Mouse (Mus musculus): Measurements from ENCODE around the gene Glt8d2.

Gene Glt8d2

DNA sequence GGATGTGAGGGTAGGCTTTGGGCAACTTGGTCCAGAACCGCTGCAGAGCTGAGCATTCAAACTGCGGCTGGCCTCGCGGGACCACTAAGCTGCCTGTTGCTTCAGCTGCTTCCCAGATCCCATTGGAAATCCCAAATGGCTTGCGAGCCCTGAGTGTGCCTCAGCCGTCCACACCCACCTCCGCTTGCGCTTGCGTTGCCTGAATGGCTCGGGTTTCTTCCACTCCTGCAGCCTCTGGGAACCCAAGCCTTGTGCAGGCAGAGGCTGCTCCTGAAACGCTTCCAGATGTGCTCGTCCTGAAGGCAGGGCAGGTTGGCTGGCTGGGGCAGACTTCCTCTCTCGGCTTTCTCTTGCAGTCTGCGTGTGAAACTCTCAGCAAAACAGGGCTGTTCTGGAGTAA, at the start of gene Glt8d2:
Gene Glt8d2 (minus strand): TSS at position 157 of the 400 bp plus-strand sequence.
- DNase-seq (ENCODE audit: low read depth, low spot score): peak; percentile 65

DNA sequence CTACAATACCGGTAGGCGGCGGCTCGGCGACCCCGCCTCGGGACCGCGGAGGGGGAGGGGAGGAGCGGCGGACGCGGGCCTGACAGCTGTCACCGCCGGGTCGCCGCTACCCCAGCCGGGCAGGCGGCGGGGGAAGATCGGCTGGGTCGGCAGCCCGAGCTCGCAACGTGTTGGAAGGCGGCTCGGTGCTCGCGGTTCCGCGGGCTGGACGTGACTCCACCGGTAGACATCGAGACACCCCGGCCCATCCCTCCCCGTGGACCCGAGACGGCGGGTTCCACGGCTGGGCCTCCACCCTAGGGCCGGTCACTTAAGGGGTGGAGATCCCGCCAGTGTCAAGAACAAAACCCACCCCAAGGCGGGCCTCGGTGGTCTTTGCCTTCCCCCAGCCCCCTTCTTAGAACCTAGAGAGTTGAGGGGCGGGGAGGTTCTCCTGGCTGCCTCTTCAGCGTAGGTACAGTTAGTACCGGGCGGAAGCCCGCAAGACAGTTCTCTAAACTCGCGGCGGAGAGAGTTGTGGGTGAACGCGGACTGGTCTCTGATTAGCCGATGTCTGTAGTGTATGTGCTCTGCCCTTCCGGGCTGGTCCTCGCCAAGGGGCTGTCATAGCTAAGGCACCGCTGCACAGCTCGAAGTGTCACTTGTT, 9.0 kb upstream of the Glt8d2 start:
- DNase-seq (ENCODE audit: low read depth, low spot score): peak; percentile 11

DNA sequence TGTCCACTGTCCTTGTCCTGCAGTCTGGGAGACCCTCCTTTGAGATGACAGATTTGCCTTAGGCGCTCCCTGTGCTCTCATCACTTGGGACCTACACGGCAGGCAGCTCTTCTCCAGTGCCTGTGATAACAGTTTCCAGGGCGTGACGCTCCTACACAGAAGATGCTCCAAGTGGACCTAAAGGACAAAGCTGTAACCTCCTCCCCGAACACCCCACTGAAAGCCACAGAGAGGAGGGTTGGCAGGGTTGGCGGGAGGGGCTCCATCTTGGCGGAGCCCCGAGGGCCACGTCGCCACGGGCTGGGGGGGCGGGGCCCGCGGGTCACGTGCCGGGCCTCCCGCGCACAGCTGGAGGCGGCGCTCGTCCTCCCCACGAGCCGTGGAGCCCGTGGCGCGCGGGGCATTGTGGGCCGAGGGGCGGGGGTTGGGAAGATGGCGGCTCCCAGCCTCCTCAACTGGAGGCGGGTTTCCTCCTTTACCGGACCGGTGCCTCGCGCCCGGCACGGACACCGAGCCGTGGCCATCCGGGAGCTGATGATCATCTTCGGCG, 8.3 kb upstream of the Glt8d2 start:
- DNase-seq (ENCODE audit: low read depth, low spot score): peak; percentile 70

DNA sequence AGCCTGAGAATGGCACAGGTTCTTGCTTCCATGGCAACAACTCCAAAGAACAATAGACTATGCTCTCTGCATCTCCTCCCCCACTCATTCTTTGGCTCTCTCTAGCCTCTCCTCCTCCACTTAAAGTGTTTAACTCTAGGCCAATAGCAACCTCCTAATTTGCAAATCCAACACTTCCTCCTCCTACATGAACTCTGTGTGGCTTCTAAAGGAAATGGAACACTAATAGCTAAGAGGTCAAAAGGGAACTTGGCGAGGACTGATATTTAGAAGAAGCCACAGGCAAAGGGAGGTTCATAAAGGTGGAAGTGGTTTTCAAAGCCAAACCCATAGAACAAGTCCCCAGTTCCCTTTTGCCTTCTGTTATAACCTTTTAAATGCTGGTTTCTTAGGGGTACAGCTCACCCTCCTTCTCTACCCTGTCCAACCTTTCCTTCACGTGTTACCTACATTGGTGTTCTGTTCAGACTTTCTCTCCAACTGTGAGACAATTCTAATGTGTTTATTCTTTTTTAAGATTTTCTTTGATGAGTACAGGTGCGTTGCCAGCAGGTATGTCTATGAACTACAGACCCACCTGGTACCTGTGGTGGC, 7.0 kb upstream of the Glt8d2 start:
- peak; percentile 43 for DNase-seq (ENCODE audit: low read depth, low spot score)

DNA sequence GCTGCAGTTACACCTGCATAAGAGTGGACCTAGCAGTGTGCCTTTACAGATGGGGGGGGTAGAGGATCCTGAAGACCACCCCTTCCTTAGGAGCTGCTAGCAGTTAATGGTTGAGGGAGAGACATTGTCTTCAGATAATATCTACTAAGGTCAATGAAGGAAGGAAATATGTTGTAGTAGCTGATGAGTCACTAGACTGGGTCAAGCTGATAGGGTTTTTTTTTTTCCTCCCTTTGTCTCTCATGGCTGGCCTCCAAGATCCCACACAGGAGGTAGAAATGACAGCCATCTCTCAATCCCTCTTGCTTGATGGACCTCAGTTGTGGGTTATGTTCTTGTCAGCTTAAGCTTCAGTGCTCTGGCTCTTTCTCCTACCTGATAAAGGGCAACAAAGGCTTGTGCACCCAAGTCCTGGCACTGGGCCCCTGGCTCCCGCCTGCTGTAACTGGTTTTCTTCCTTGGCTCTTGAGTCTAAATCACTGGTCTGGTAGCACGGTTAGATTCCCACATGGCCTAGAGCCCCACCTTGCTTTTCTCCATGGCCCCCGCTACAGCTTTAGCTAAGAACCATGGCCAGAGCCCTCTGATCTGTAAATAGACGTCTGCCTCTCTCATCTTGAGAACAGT, 6.1 kb upstream of the Glt8d2 start:
- DNase-seq (ENCODE audit: low read depth, low spot score): no peak

DNA sequence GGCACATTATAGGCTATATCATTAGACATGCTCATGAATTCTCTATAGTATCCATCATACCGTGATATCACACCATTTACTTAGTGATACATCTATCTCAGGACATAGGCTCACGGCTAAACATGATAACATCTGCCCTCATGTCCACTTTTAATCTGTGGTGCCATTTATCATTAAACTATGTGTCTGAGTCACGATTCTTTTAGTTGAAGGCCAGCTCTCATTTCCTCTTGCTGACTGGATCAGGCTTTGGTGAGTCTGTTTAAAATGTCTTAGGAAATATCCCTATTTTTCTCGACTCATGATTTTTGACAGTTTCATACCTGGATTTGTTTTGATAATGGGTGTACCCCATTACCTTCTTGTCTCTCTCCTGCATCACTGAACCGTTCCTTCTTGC, 5.5 kb upstream of the Glt8d2 start, which contains the start of gene Hcfc2:
Gene Hcfc2 (plus strand): TSS at position 205 of the 400 bp plus-strand sequence.
- no peak for DNase-seq (ENCODE audit: low read depth, low spot score)

DNA sequence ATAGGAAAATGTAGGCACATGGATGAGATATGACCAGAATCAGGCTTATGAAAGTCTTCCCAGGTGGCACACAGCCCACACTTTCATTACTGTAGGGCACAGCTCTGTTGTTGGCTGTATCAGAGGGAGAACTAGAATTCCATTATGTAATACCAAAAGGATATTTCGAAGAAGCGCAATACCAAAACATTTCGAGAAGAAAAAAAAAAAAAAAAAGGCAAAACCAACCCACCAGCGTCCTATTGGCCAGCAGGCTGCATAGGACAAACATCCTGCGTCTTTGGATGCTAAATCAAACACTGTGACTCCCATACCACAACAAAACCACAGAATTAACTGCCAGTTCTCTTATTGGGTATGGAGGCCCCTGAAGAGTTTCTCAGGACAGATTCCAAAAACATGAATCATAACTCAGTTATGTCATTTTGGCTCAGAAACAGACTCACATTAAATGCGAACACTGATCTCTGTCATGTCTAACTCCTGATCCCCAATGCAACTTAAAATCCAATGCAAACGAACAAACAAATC, 704 bp downstream of the Glt8d2 start:
- no peak for DNase-seq (ENCODE audit: low read depth, low spot score)

DNA sequence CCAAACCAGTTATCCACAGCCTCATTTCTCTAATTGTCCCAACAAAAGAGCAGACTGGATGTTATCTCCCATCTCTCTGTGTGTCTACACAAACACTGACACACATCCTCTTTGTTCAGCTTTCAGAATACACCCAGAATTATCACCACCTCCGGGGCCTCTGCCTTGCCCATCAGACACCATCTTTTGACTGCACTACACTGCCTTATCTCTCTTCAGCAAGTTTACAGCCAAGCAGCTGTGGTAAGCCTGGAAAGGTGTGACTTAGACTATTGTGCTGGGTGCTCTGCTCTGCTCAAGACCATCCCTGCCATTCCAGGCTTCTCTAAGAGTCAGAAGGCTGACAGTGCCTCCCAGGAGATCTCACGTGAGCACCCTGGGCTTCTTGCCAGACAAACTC, 5.0 kb downstream of the Glt8d2 start:
- DNase-seq (ENCODE audit: low read depth, low spot score): no peak

DNA sequence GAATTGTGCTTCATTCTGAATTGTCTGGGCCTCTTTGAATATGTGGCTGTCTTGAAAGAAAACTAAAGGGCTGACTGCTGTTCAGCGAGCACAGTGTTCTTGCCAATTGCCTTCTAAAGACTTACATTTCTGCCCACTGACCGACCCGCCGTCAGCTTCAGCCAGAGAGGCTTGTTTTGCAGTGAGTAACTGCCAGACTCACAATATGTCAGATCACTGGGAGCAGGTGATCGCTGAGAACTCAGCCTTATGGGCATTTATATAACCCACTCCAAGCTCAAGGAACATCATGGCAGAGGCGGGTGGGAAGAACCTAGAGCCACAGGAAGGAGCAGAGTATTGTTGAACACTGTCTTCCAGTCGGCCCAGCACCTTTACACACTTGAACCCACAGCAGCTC, 8.8 kb downstream of the Glt8d2 start:
- no peak for DNase-seq (ENCODE audit: low read depth, low spot score)

DNA sequence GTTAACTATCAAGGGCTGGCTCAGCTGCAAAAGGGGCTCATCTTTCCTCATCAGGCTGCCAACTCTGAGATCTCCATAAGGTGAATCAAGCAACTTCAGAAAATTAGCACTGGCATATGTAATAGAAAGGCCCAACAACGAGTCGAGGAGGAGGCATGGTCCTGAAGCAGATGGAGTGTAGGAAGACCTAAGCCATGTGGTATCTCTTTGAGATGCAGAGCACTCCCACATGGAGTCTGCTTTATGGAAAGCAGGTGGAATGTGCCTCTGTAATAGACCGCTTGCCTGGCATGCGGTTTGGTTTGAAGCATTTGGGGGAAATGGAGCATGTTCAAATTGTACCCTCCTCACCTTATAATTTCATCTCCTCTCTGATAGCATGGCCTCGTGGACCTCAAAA, 9.7 kb downstream of the Glt8d2 start:
- no peak for DNase-seq (ENCODE audit: low read depth, low spot score)

DNA sequence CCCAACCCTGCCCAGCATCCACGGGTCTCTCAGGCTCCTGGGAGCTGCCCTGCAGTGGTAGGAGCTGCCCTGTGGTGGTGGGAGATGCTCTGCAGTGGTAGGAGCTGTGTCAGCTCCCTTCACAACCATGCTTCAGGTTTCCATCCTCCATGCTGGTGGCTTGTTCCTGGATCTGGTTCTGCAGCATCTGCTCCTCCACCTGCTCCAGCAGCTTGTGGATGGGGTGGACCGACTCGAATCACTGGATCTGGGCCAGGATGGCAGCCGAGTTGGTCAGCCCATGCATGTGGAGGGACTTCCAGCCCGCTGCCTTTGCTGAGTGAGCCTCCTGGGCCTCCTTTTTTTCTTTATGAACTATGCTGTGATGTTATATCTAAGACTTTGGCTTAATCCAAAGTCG, 13.5 kb downstream of the Glt8d2 start:
- DNase-seq (ENCODE audit: low read depth, low spot score): no peak

DNA sequence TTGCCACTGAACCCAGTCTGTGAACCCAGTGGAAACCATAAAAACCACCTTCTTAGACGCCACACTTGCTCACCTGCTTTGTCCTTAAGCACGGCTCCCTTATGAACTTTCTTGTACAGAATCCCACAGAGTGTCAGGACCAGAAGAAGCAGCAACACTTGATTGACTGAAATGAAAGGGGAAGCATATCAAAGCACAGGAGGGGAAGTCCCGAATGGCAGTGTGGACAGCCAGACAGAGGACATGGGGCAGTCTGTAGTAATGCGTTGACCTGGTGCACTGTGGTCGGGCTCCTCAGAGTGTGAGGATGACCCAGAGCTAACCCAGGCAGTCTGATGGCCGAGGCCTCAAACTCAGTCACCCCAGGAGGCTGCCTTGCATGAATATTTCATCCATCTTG, 20.2 kb downstream of the Glt8d2 start:
- DNase-seq (ENCODE audit: low read depth, low spot score): no peak

DNA sequence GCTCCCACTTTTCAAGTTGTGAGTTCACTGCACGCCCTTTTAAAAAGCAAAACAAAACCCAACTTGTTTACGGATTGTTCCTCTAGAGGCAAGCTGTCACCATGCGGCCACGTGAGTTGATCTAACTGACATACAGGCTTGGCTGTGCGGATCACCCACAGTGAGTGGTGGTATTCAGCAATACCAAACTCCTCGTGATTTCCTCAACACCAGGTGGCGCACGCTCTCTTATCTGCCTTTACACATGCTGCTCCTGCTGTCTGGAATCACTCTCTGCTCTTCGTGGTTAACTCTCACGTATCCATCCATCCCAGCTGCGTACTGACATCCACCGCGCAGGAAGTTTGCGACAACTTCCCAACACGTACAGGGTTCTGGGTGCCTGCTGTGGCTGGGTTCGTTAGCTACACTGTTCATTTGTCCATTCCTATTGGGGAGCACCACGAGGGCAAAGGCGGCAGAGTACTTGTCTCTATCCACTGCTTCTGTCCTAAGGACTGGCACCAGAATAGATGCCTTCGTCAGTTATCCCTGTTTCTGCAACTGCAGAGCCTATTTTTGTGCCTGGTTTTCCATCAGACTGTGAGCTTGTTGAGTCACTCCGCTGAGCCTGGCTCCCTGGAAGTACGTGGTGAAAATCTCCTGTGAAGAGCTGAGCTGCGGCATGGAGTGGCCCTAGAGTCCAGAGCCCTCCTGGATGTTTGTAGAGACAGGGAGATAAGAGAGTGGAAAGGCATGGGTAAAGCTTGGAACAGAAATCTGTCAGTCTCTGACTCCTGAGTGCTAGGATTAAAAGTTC, 23.8 kb downstream of the Glt8d2 start:
- peak; percentile 96 for DNase-seq (ENCODE audit: low read depth, low spot score)

DNA sequence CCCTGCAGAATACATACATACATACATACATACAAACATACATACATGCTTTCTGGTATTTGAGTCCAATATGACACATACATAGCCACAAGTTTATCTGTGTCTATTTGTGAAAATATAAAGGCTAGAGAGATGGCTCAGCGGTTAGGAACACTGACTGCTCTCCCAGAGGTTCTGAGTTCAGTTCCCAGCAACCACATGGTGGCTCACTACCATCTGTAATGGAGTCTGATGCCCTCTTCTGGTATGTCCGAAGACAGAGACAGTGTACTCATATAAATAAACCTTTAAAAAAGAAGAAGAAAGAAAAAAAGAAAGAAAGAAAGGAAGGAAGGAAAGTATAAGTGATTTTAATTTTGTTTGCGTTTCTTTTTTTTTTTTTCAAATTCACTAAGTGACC, 24.5 kb downstream of the Glt8d2 start:
- DNase-seq (ENCODE audit: low read depth, low spot score): no peak

DNA sequence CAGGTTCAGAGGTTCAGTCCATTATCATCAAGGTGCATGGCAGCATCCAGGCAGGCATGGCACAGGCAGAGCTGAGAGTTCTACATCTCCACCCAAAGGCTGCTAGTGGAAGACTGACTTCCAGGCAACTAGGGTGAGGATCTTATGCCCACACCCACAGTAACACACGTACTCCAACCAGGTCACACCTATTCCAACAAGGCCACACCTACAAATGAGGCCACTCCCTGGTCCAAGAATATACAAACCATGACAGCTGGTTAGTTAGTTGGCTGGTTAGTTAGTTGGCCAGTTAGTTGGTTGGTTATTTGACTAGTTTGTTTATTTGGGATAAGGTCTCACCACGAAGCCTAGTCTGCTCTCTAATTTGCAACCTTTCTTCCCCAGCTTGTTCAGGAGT, 27.2 kb downstream of the Glt8d2 start:
- no peak for DNase-seq (ENCODE audit: low read depth, low spot score)

DNA sequence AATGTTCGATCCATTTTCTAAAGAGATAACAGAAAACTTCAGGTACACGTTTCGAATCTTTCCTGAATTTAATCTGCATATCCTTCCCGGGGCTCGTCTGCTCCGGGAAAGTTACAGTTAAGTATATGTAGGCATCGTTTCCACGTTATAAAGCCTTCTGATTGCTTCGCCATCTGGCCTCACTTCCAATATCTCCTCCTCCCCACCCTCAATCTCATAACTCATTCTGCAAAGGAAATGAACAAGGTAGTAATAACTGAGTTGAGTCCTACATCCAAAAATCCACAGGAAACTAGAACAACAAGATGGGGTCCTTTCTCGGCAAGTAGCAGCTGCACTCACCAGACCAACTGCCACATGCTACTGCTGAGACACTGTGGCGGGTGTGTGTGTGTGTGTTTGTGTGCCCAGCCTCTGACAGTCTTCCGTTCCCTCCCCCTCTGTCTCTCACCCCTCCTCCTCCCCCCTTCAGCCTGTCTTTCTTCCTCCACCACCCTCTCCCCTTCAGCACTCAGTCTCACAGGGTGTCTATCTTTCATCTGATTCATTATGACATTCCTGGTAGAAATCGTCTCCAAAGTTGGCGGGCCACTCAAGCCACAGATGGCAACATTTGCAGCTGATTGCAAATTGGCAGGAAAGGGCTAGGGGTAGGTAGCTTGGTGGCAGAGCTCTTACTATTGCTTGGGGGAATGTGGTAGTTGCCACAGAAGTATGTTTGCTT, 28.0 kb downstream of the Glt8d2 start:
- no peak for DNase-seq (ENCODE audit: low read depth, low spot score)

DNA sequence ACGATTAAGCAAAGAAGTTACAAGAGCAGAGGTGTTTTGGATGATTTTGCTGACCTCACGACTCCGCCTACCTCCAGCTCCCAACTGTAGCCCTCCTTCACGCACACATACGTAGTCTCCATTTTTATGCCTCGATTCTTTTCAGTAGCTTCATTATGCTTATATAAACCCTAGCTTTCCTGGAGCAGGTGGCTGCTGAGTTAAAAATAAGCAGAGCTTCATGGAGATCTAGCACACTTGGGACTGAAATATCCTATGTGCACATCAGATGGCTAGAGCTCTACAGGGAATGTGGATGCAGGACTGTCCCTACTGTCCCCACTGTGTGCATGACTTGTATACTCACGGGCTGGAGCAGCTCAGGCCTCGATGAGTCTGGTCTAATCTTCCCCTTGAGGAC, 28.6 kb downstream of the Glt8d2 start:
- DNase-seq (ENCODE audit: low read depth, low spot score): no peak

DNA sequence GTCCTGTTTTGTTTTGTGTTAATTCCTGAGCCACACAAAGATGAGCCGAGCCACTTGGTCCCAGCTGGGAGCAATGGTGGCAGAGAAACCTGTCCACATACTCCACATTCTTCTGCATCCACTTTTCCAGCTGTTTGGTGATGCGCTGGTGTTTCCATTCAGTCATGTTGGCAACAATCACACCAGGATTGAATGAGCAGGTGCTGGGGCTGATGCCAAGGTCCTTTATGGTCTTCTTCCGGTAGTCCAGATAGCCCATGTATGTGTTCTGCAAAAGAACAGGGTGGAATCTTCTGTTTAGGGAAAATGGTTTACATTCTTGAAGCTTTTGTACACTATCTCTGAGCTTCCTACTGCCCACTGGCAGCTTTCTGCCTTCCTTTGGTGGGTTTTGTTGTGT, 35.9 kb downstream of the Glt8d2 start:
- DNase-seq (ENCODE audit: low read depth, low spot score): no peak

DNA sequence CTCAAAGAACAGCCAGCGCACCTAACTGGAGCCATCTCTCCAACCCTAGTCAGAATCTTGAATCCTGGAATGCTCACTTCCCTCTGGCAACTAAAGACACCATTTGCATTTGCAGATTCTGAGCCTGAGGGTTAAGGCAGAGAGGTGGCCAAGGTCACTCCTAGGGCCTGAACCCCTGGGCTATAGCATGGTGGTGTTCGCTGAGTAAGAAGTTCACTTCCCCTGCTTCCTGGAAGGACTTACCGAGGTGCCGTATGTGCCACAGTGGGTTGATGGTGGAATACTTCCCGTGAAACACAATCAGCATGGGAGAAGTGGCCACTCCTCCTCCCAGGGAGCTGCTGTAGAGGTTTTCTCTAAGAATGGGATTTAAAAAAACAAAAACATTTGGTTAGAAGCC, 37.8 kb downstream of the Glt8d2 start:
- peak; percentile 83 for DNase-seq (ENCODE audit: low read depth, low spot score)

DNA sequence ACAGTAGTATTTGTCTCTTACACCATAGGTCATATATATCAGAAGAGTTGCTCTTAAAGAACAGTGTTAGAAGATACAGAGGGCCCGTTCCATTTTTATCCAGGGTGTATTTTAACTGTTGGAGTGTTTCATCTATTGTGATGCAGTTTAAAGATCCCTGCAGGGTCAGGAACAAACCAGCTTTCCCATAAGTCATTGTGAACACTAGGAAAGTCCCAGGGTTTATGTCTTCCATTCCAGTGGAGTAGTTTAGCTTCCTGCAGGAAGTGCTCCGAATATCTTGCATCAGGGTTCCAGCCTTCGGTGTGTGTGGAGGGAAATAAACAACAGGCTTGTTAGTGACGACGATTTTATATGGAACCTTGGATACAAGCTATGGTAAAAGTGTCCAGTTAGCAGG, 39.2 kb downstream of the Glt8d2 start:
- no peak for DNase-seq (ENCODE audit: low read depth, low spot score)

DNA sequence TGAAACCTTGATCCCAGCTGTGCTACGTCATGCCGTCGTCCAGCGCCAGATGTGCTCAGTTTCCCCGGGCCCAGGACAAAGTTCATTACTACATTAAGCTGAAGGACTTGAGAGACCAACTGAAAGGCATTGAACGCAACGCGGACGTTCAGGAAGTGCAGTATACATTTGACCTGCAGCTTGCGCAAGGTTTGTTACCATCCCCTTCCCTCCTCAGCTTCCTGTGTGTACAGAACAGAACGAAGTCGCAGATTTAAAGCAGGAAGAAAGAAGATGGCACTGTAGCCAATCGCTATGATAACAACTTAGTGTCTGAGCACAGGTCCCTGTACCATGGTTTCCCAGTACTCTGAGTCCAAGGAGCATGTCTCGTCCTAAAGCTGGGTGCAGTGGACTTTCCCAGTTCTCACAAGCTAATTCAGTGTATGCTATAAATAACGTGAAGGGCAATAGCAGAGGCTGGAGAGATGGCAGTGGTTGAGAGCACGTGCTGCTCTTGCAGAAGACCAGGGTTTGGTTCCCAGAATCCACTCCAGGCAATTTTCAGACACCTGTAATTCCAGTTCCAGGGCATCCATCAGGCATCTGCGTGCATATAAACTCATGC, 43.1 kb downstream of the Glt8d2 start:
- DNase-seq (ENCODE audit: low read depth, low spot score): no peak

Data from ES-CJ7 (cell line).